Mouse (Mus musculus) cortical plate, adult 2 months (tissue): ENCODE measurements around the gene Jmjd8.
A peak's percentile ranks its signal among the peaks of the same experiment; 100 is the strongest.

Source experiments
- CTCF ChIP-seq: fragments of 200-500 bp; IDR thresholded peaks from 2 replicates; pipeline ENCODE4 v1.5.1; 2011; ENCODE audit warnings: mild to moderate bottlenecking, control low read depth, low read length; ENCODE audit not compliant: insufficient read depth; ENCODE audit errors: extremely low read depth
- POLR2A ChIP-seq: fragments of 200-500 bp; IDR thresholded peaks from 2 replicates; pipeline ENCODE4 v1.6.1; 2011; ENCODE audit warnings: mild to moderate bottlenecking, low read length, control low read depth; ENCODE audit not compliant: insufficient read depth; ENCODE audit errors: extremely low read depth

GRCm38 (mm10) chr17:25837076-25837410 lies 8.4 kb downstream of the Jmjd8 start, which contains the start of gene Rhbdl1:
- TF ChIP-seq CTCF (no peak), POLR2A (peak; percentile 71; the same call in 1 of the 2 replicates)
